Mouse (Mus musculus): ENCODE measurements around the gene Aldh18a1.
"Not testable (repeated sequence)": the region's sequence is repeated elsewhere in the genome, so short reads cannot be mapped to it uniquely, and the experiment has no call there.

The Aldh18a1 gene

DNA sequence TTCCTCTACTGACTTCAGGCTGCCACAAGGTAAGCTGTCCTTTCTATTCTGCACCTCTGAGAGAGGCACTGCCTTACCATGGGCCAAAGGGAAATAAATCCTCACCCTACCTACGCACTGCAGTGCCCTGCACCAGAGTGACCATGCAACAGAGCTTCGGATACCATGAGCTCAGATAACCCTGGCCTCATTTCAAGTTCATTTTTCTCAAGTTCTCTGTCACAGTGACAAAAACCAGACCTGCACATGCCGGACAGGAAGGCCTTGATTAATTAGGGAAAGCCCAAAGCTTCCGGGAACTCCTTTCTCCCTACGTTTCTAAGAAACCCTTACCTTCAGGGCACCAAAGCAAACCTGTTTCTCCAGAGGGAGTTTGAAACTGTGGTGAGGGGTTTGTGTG is 6.6 kb downstream of the Aldh18a1 start:
- DNase-seq: no peak

DNA sequence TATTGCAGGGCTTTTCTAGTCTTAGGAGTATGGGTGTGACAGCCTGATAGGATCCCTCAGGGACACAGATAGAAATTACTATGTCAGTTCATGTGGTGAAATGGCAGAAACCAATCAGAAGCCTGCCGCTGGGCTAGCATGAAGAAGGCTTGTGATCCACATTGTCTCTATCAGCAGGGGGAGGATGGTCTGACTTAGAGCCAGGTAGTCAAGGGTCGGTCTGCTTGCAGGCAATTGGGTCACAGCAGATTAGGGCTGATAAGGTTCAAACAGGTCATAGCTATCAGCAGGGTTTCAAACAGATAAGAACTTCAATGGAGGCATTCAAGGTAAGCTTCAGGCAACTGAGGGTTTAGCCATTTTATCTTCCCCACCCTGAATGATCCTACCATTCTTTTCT is 7.4 kb downstream of the Aldh18a1 start:
- no peak for DNase-seq

DNA sequence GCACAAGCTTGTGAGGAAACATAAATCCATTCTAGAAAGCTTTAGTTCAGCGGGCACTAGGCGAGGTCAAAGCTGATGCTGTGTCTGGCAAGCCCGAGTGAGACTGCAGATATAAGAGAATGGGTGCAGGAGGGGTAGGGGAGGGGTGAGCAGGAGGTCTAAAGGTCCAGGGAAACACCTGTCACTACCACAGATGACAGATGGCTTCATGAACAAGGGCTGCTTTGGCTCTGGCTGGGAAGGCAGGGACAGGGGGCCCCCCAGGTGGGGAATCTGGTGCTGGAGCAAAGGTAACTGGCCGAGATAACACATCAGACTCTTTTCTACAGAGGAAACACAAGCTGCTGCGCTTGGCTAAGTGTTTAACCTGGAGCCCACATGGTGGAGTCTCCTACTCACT is 12.8 kb downstream of the Aldh18a1 start:
- DNase-seq: no peak

GRCm38 (mm10) chr19:40570726-40571125 is 17.5 kb downstream of the Aldh18a1 start:
- DNase-seq: no peak

GRCm38 (mm10) chr19:40567616-40568015 is 20.6 kb downstream of the Aldh18a1 start:
- DNase-seq: no peak

DNA sequence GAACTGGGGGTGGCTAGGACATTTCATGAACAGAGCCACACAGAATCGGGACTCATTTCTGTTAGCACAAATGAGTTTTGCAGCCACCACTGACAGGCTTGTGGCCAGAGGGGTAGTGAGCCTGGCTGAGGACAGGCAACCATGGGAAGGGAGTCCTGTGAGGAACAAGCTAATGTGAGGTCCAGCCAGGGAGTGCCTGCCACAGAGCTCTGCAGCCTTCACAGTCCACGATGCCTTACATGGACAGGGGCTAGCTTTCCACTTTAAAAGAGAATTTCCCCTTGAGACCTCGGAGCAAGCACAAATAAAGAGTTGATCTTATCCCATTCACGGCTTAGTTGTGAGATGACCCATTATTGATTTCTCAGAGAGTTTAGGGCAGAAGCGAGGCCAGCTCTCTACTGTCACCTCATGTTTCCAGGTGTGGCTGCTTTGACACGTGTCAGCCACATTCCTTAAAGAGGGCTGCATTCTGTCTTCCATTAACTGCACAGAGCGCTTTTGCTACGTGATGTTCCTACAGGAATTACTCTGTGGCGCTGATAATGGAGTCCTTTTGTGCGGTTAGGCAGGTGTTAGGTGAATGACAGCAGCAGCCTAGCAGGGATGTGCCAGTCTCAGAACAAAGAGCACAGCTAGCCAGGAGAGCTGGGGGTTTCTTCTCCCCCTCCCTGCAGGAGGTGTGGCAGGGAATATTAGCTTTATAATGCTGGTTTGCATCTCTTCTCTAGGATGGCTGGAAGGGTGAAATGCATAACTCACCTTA is 24.2 kb downstream of the Aldh18a1 start:
- DNase-seq: no peak

DNA sequence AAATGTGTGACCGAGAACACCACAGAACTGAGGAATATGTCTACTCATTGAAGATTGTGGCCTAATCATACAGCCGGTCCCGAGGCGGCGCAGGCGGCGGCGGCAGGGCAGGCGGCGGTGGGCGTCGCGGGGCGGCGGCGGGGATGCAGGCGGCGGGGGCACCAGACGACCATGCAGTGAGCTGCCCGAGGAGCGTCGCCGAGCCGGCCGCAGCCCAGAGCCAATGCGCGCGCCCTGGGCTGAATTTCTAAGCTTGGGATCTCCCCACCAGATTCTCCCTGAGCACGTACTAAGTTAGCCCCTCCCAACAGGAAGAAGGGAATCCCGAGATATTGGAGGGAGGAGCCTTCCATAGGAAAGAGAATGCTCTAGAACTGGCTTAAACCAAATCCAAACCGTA is 26.7 kb downstream of the Aldh18a1 start:
- not testable (repeated sequence) for DNase-seq

DNA sequence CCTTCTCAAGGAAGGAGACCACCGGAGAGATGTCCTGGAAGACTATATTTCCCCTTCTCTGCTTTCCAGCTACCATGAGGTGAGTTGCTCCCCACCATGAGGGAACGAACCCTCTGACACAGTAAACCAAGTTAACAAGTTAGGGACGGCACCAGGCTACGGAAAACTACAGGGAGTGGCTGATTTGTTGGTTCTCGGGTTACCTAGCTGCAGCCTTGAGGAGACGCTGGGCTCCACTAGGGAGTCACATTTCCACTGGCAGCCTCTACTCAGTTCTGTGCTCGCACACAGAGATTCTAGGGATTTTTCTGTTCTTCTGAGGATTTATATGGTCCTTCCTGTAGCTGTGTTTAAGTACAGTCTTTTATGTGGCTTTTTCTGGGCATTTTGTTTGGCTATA is 32.2 kb downstream of the Aldh18a1 start:
- no peak for DNase-seq

GRCm38 (mm10) chr19:40555136-40555535 is 33.1 kb downstream of the Aldh18a1 start:
- no peak for DNase-seq

- DNase-seq: no peak
Measured at GRCm38 (mm10) chr19:40554343-40554742, 33.9 kb downstream of the Aldh18a1 start.

DNA sequence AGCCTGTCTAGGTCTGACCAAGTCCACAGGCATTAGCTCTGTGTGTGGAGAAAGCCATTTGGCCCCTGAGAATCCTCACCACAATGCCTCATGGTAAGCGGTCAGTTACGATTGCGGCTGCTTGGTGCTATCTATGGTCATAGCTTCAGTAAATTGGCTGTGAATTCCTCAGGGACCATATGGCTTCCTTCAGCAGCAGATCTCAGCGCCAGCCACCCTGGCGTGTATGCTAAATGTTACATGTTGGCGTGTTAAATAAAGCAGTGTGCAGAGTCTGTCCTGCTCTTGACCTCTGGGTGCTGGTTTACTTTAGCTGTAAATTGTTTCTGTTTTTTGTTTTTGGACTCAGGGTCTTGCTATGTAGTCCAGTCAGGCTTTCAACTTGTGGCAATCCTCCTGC is 34.4 kb downstream of the Aldh18a1 start:
- peak; percentile 44 for DNase-seq

- DNase-seq: peak; percentile 18
Measured at GRCm38 (mm10) chr19:40553014-40553789, 35.1 kb downstream of the Aldh18a1 start.

DNA sequence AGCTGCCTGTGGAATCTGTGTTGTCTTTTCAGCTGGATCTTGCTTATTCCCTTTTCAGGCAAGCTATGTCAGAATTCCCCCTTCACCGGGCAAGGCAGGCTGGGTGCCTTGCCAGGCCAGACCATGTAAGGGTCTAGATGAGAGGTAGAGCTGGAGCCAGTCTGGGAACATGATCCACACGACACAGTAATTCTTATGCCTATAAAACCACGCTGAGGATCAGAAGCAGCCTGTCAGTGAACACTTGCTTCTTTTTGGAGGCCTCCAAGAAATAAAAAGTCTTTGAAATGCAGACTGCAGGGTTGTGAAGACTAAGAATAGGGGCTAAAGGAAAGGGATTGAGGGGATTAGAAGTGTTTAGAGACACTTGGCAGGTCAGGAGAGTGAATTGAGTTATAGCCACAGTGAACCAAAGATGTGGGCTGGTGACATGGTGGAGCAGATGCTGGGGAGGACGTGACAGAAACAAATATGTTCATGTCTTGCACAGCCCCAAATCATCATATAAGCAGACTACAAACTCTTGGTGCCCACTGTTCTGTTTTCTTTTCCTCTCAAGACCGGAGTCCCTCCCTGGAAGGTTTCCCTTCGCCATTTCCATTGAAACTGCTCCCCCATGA is 38.6 kb downstream of the Aldh18a1 start:
- DNase-seq: no peak

DNA sequence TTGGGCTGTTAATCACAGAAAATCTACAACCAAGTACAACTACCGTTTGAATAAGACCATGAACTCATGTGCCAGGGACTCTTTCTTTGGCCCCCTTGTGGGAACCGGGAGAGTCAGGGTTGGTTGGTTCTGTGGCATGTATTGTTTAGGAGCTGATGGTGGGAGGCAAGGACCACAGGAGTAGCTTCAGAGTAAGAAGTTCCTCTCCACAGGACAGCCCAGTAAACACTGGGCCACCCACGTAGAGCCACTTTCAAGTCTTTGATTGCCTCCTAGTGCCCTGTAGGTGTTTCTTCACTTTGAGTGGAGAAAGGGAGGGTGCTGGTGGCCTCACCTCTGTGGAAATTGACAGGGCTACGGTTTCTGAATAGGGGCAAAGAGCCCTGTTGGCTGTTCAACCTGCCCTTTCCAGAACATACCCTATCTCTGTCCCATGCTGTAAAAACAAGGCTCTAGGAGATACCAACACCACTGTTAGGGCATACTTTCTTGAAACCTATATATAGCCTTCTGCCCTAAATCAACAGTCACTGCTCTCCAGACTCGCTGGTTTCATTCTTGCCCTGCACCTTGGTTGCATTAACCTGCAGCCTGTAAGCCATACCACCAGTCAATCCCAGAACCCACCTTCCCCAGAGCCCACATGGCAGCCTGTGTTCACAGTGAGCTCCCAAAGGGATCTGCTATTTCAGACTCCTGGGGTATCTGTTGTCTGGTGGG is 39.3 kb downstream of the Aldh18a1 start:
- DNase-seq: no peak

DNA sequence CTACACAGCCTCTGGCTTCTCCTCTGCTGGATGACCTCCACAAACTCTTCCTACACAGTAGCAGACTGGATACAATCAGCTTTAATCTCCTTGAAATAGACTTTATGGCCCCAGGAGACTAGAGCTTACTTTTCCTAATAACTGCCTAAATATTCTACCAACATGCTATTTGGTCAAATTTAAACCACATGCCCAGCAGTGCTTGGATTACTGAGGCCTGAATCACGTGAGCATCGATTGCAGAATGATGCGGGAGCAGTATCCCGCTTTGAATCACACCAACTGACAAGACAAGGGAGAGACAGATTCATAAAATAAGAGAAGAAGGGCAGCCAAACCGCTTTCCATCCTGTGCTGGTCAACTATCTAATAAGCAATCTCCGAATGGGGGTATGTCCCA is 39.9 kb downstream of the Aldh18a1 start:
- DNase-seq: no peak

GRCm38 (mm10) chr19:40544856-40545255 is 43.4 kb downstream of the Aldh18a1 start:
- DNase-seq: peak; percentile 73

DNA sequence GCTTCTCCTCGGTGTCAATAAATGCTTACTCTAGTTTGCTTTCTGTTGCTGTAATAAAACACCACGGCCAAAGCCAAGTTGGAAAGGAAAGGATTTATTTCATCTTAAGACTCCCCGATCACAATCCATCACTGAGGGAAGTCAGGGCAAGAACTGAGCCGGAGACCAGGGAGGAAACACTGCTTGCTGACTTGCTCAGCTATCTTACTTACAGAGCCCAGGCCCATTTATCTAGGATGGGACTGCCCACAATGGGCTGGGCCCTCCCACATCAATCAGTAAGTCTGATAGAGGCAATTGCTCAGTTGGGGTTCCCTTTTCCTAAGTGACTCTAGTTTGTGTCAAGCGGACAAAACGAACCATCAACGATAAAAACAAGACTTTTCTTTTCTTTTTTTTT is 45.5 kb downstream of the Aldh18a1 start:
- no peak for DNase-seq

GRCm38 (mm10) chr19:40536526-40536925 is 51.7 kb downstream of the Aldh18a1 start:
- DNase-seq: no peak

DNA sequence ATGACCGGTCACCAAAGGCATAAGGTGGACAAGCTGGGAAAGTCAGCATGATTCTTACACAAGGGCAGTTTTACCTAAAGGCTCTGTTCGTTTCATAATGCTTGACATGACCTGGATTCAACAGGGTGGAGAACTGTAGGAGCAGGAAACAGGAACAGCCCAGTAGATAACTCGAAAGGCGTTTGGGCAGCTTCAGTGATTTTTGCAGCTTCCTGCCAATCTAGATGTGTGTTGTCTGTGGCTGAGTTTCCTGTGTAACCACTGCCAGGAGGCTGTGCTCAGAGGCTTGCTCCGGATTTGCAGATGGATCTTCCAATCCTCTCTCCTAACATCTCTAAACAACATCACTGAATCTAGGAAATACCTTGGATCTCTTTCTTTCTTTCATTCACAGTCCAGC is 55.7 kb downstream of the Aldh18a1 start:
- DNase-seq: no peak

DNA sequence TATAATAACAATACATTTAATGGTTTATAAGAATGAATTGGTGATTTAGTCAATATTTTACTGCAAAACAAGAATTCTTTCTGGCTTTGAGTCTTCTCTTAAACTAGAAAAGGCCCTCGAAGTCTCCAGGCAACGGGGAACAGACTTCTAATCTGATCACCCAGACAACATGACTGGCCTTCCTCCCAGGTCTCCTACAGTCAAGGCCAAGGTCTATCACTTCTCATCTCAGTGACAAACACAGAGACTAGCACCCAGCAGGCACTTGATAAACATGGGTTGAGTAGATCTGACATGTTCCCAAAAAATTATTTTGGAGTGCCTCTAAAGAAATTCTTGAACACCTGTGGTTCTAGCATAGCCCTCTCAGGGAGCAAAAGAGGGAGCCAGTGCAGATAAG is 57.9 kb downstream of the Aldh18a1 start:
- DNase-seq: no peak

- no peak for DNase-seq
Measured at GRCm38 (mm10) chr19:40528254-40528653, 60.0 kb downstream of the Aldh18a1 start.

- no peak for DNase-seq
Measured at GRCm38 (mm10) chr19:40526367-40527014, 61.8 kb downstream of the Aldh18a1 start.
